Mouse (Mus musculus) megakaryocyte-erythroid progenitor cell, adult 5-6 weeks (primary cell): Measurements from ENCODE around the gene Defb36. TPM values are rescaled to one million over a fixed set of nuclear protein-coding genes. Genes with fewer than 3 reads are reported as not detected.
A peak's percentile ranks its signal among the peaks of the same experiment; 100 is the strongest.

ENCODE experiments used
- ATAC-seq: replicated peaks from 2 replicates; pipeline ENCODE4 v1.8.0; 2016; ENCODE audit warnings: mild to moderate bottlenecking, inconsistent platforms; ENCODE audit not compliant: severe bottlenecking, poor library complexity, low FRiP score, low TSS enrichment
- total RNA-seq, 2 experiments: library from RNA; stranded (forward) in 1 of 2; stranded (reverse) in 1 of 2; fragments of 200-1000, 215-1000 nt in 1 of 2; fragments of >200 nt in 1 of 2; fragmentation: Nextera tagmentation in 1 of 2; gene quantifications; 2 replicates each; pipeline ENCODE4 v1.2.3; 2014 to 2017

The Defb36 gene
- total RNA-seq, 2 experiments from 2014 or later: not detected

DNA sequence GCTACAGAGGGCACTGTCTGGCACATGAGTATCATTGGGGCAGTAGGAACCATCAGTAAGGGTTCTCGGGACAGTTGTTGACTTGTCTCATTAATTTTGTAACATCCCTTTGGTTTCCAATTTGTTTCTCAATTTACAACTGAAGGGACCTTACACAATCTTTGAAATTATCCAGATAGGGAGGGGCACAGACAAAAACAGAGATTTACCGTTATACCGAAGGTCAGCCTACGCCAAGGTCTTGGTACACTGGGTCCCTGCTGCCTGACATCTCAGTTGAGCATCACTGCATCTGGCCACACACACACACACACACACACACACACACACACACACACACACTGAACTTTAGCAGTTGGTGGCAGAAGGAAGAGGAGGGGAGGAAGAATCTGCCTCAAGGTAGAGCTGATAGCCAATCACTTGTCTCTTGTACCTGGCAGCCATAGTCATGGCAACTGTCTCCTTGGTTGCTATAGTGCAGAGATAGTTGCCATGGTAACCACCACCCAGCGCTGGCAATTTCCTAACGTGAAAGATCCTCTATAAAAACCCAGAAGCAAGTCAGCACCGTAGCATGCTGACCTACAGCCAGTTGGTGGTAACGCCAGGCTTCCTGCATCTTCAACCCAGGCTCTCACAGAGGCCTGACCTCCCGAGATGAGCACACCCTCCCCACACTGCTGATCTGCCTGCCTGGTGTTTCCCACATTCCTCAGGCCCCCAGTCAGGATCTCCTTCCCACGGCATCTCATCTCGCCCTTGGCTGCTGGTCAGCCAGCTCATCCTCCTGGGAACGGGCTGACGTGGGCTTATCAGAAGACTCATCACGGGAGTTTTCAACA lies 50.0 kb downstream of the Defb36 start:
- no peak for ATAC-seq

GRCm38 (mm10) chr2:152657398-152657797 lies 53.3 kb downstream of the Defb36 start:
- 0 out of 2 replicates have a peak, but pooled peaks have one; percentile 9 for ATAC-seq

GRCm38 (mm10) chr2:152661163-152661562 lies 57.0 kb downstream of the Defb36 start:
- no peak for ATAC-seq

Other genes with a start within 250 kb of the Defb36 start
- not detected in 2 replicates for gene Nrsn2, start 227.7 kb upstream of the Defb36 start, total RNA-seq (2014; fragmentation: Nextera tagmentation)
- not detected in 2 replicates for gene Nrsn2, start 227.7 kb upstream of the Defb36 start, total RNA-seq (2017)
- 22.9 and 25.1 TPM in 2 replicates for gene Sox12, start 206.3 kb upstream of the Defb36 start, total RNA-seq (2014; fragmentation: Nextera tagmentation)
- 2.4 and 7.7 TPM in 2 replicates for gene Sox12, start 206.3 kb upstream of the Defb36 start, total RNA-seq (2017)
- 10.1 and 11.2 TPM in 2 replicates for gene Zcchc3, start 189.3 kb upstream of the Defb36 start, total RNA-seq (2014; fragmentation: Nextera tagmentation)
- gene Zcchc3, start 189.3 kb upstream of the Defb36 start, total RNA-seq (2017): 6.6 and 7.8 TPM in 2 replicates
- not detected in 2 replicates for gene 6820408C15Rik, start 188.7 kb upstream of the Defb36 start, total RNA-seq (2014; fragmentation: Nextera tagmentation)
- not detected in 2 replicates for gene 6820408C15Rik, start 188.7 kb upstream of the Defb36 start, total RNA-seq (2017)
- gene Defb23, start 139.7 kb upstream of the Defb36 start, total RNA-seq (2014; fragmentation: Nextera tagmentation): not detected in 2 replicates
- not detected in 2 replicates for gene Defb23, start 139.7 kb upstream of the Defb36 start, total RNA-seq (2017)
- not detected in 2 replicates for gene Defb20, start 127.3 kb upstream of the Defb36 start, total RNA-seq (2014; fragmentation: Nextera tagmentation)
- gene Defb20, start 127.3 kb upstream of the Defb36 start, total RNA-seq (2017): not detected in 2 replicates
- not detected in 2 replicates for gene Defb22, start 114.2 kb upstream of the Defb36 start, total RNA-seq (2014; fragmentation: Nextera tagmentation)
- not detected in 2 replicates for gene Defb22, start 114.2 kb upstream of the Defb36 start, total RNA-seq (2017)
- gene Defb26, start 92.6 kb upstream of the Defb36 start, total RNA-seq (2014; fragmentation: Nextera tagmentation): not detected in 2 replicates
- not detected in 2 replicates for gene Defb26, start 92.6 kb upstream of the Defb36 start, total RNA-seq (2017)
- not detected in 2 replicates for gene Defb28, start 86.1 kb upstream of the Defb36 start, total RNA-seq (2014; fragmentation: Nextera tagmentation)
- not detected in 2 replicates for gene Defb28, start 86.1 kb upstream of the Defb36 start, total RNA-seq (2017)
- not detected in 2 replicates for gene Defb29, start 64.2 kb upstream of the Defb36 start, total RNA-seq (2014; fragmentation: Nextera tagmentation)
- not detected in 2 replicates for gene Defb29, start 64.2 kb upstream of the Defb36 start, total RNA-seq (2017)
- not detected in 2 replicates for gene Gm17416, start 35.0 kb upstream of the Defb36 start, total RNA-seq (2014; fragmentation: Nextera tagmentation)
- not detected in 2 replicates for gene Gm17416, start 35.0 kb upstream of the Defb36 start, total RNA-seq (2017)
- not detected in 2 replicates for gene Defb21, start 31.6 kb upstream of the Defb36 start, total RNA-seq (2014; fragmentation: Nextera tagmentation)
- gene Defb21, start 31.6 kb upstream of the Defb36 start, total RNA-seq (2017): not detected in 2 replicates
- not detected in 2 replicates for gene Defb19, start 24.0 kb upstream of the Defb36 start, total RNA-seq (2014; fragmentation: Nextera tagmentation)
- not detected in 2 replicates for gene Defb19, start 24.0 kb upstream of the Defb36 start, total RNA-seq (2017)
- not detected in 2 replicates for gene Defb45, start 4.9 kb upstream of the Defb36 start, total RNA-seq (2014; fragmentation: Nextera tagmentation)
- gene Defb45, start 4.9 kb upstream of the Defb36 start, total RNA-seq (2017): not detected in 2 replicates
- not detected in 2 replicates for gene Defb25, start 18.7 kb downstream of the Defb36 start, total RNA-seq (2014; fragmentation: Nextera tagmentation)
- gene Defb25, start 18.7 kb downstream of the Defb36 start, total RNA-seq (2017): not detected in 2 replicates
- gene Rem1, start 22.6 kb downstream of the Defb36 start, total RNA-seq (2014; fragmentation: Nextera tagmentation): 4.9 TPM in 1 of 2 replicates, not detected in the other
- gene Rem1, start 22.6 kb downstream of the Defb36 start, total RNA-seq (2017): not detected in 2 replicates
- 66.9 and 68.1 TPM in 2 replicates for gene H13, start 65.1 kb downstream of the Defb36 start, total RNA-seq (2014; fragmentation: Nextera tagmentation)
- 56.1 and 69.1 TPM in 2 replicates for gene H13, start 65.1 kb downstream of the Defb36 start, total RNA-seq (2017)
- 12.5 and 20.3 TPM in 2 replicates for gene Mcts2, start 82.7 kb downstream of the Defb36 start, total RNA-seq (2014; fragmentation: Nextera tagmentation)
- 5.8 and 6.2 TPM in 2 replicates for gene Mcts2, start 82.7 kb downstream of the Defb36 start, total RNA-seq (2017)
- gene Id1, start 131.9 kb downstream of the Defb36 start, total RNA-seq (2014; fragmentation: Nextera tagmentation): not detected in 2 replicates
- gene Id1, start 131.9 kb downstream of the Defb36 start, total RNA-seq (2017): not detected in 2 replicates
- gene Cox4i2, start 149.8 kb downstream of the Defb36 start, total RNA-seq (2014; fragmentation: Nextera tagmentation): not detected in 2 replicates
- not detected in 2 replicates for gene Cox4i2, start 149.8 kb downstream of the Defb36 start, total RNA-seq (2017)
- 5.7 and 6.7 TPM in 2 replicates for gene Bcl2l1, start 227.4 kb downstream of the Defb36 start, total RNA-seq (2014; fragmentation: Nextera tagmentation)
- 3.7 and 11.8 TPM in 2 replicates for gene Bcl2l1, start 227.4 kb downstream of the Defb36 start, total RNA-seq (2017)
- 51.9 and 52.3 TPM in 2 replicates for gene Tpx2, start 243.6 kb downstream of the Defb36 start, total RNA-seq (2014; fragmentation: Nextera tagmentation)
- 79.0 and 103 TPM in 2 replicates for gene Tpx2, start 243.6 kb downstream of the Defb36 start, total RNA-seq (2017)